Mouse (Mus musculus) left cerebral cortex, adult 9 months (tissue): ENCODE measurements around the gene Ift81.

ENCODE experiments used
- DNase-seq, 2 experiments: peaks; one replicate each; pipeline ENCODE4 v3.0.0; 2022; ENCODE audit warnings: low spot score in 2 of 2

The Ift81 gene

GRCm38 (mm10) chr5:122625565-122626252 is 11.4 kb upstream of the Ift81 start:
- DNase-seq, result no peak

- DNase-seq, result no peak
Observed at GRCm38 (mm10) chr5:122624952-122625479, 10.7 kb upstream of the Ift81 start.

- no peak for DNase-seq
Observed at GRCm38 (mm10) chr5:122623861-122624260, 9.5 kb upstream of the Ift81 start.

GRCm38 (mm10) chr5:122622526-122622925 is 8.2 kb upstream of the Ift81 start:
- no peak for DNase-seq

GRCm38 (mm10) chr5:122621376-122621886 is 7.1 kb upstream of the Ift81 start:
- no peak for DNase-seq

- DNase-seq, result no peak
Observed at GRCm38 (mm10) chr5:122619686-122620296, 5.5 kb upstream of the Ift81 start.

- peak in 1 of 2 experiments; percentile 48 for DNase-seq
Observed at GRCm38 (mm10) chr5:122617718-122618117, 3.4 kb upstream of the Ift81 start.

GRCm38 (mm10) chr5:122611651-122612050 is 2.7 kb downstream of the Ift81 start:
- no peak for DNase-seq

- DNase-seq, result no peak
Observed at GRCm38 (mm10) chr5:122604894-122605293, 9.4 kb downstream of the Ift81 start.

GRCm38 (mm10) chr5:122602233-122602632 is 12.1 kb downstream of the Ift81 start:
- no peak for DNase-seq

- DNase-seq, result no peak
Observed at GRCm38 (mm10) chr5:122595470-122595869, 18.8 kb downstream of the Ift81 start.

GRCm38 (mm10) chr5:122589891-122590290 is 24.4 kb downstream of the Ift81 start:
- DNase-seq, result no peak

- DNase-seq, result peak; percentile 57 to 70
Observed at GRCm38 (mm10) chr5:122585546-122585945, 28.8 kb downstream of the Ift81 start.

- no peak for DNase-seq
Observed at GRCm38 (mm10) chr5:122584093-122584492, 30.2 kb downstream of the Ift81 start.

- no peak for DNase-seq
Observed at GRCm38 (mm10) chr5:122576683-122577329, 37.5 kb downstream of the Ift81 start.

GRCm38 (mm10) chr5:122572001-122572400 is 42.3 kb downstream of the Ift81 start:
- no peak for DNase-seq

- peak; percentile 52 to 66 for DNase-seq
Observed at GRCm38 (mm10) chr5:122566626-122567025, 47.7 kb downstream of the Ift81 start.

GRCm38 (mm10) chr5:122560654-122561053 is 53.7 kb downstream of the Ift81 start:
- DNase-seq, result no peak

- no peak for DNase-seq
Observed at GRCm38 (mm10) chr5:122558127-122558526, 56.2 kb downstream of the Ift81 start.

- DNase-seq, result no peak
Observed at GRCm38 (mm10) chr5:122555107-122555506, 59.2 kb downstream of the Ift81 start.

- peak in 1 of 2 experiments; percentile 41 for DNase-seq
Observed at GRCm38 (mm10) chr5:122552638-122553037, 61.7 kb downstream of the Ift81 start.

GRCm38 (mm10) chr5:122550460-122550859 is 63.9 kb downstream of the Ift81 start:
- DNase-seq, result no peak
